Mouse (Mus musculus) c-Kit-positive CD71-positive TER-119-positive erythroid progenitor cells, embryonic 14.5 days (primary cell): ENCODE measurements around the gene Ticam1.

Source experiments
- DNase-seq: peaks from one replicate; pipeline ENCODE4 v3.0.0-alpha.2; 2013; ENCODE audit warnings: low spot score

Gene Ticam1

GRCm38 (mm10) chr17:56276643-56277566 is at the start of gene Ticam1:
Ticam1 (minus strand) TSS chr17:56276786.
- peak; percentile 91 for DNase-seq

- peak; percentile 98 for DNase-seq
Measured at GRCm38 (mm10) chr17:56325450-56326152, 49.0 kb upstream of the Ticam1 start, which contains the start of gene Kdm4b. Kdm4b (plus strand) TSS chr17:56326062.

- DNase-seq = no peak
Measured at GRCm38 (mm10) chr17:56324419-56324818, 47.8 kb upstream of the Ticam1 start.

- no peak for DNase-seq
Measured at GRCm38 (mm10) chr17:56309191-56309945, 32.8 kb upstream of the Ticam1 start.

- no peak for DNase-seq
Measured at GRCm38 (mm10) chr17:56308088-56308487, 31.5 kb upstream of the Ticam1 start.

- DNase-seq = no peak
Measured at GRCm38 (mm10) chr17:56305826-56306225, 29.2 kb upstream of the Ticam1 start.

GRCm38 (mm10) chr17:56305156-56305555 is 28.6 kb upstream of the Ticam1 start:
- DNase-seq = no peak

GRCm38 (mm10) chr17:56304718-56305117 is 28.1 kb upstream of the Ticam1 start:
- no peak for DNase-seq

- peak; percentile 97 for DNase-seq
Measured at GRCm38 (mm10) chr17:56303847-56304586, 27.4 kb upstream of the Ticam1 start.

- DNase-seq = peak; percentile 97
Measured at GRCm38 (mm10) chr17:56303160-56303846, 26.7 kb upstream of the Ticam1 start, which contains the start of gene Uhrf1. Uhrf1 (plus strand) TSS chr17:56303321.

- DNase-seq = no peak
Measured at GRCm38 (mm10) chr17:56302363-56302996, 25.9 kb upstream of the Ticam1 start.

- DNase-seq = no peak
Measured at GRCm38 (mm10) chr17:56300186-56300585, 23.6 kb upstream of the Ticam1 start, which contains the start of gene Arrdc5. Arrdc5 (minus strand) TSS chr17:56300286.

- no peak for DNase-seq
Measured at GRCm38 (mm10) chr17:56298238-56298637, 21.7 kb upstream of the Ticam1 start.

GRCm38 (mm10) chr17:56296201-56296600 is 19.6 kb upstream of the Ticam1 start:
- no peak for DNase-seq

GRCm38 (mm10) chr17:56294241-56294640 is 17.7 kb upstream of the Ticam1 start:
- no peak for DNase-seq

GRCm38 (mm10) chr17:56293291-56293690 is 16.7 kb upstream of the Ticam1 start:
- no peak for DNase-seq

- no peak for DNase-seq
Measured at GRCm38 (mm10) chr17:56292531-56293222, 16.1 kb upstream of the Ticam1 start, which contains the start of gene Plin3. Plin3 (minus strand) TSS chr17:56292873.

GRCm38 (mm10) chr17:56291826-56292475 is 15.4 kb upstream of the Ticam1 start:
- DNase-seq = no peak

GRCm38 (mm10) chr17:56291171-56291511 is 14.6 kb upstream of the Ticam1 start:
- DNase-seq = peak; percentile 88
